Comparison of ENCODE assay signal across 21 mouse cellular contexts in genomic region chr3:96706217-96706616, GRCm38 (mm10). TPM values are rescaled to one million over a fixed set of nuclear protein-coding genes. Genes with fewer than 3 reads are reported as not detected.
DNase-seq lines count a peak whose midpoint lies in the region; ATAC-seq and TF ChIP-seq lines count a peak whose summit lies in the region.
"Had no signal": no experiment of that assay in that cellular context is flagged by ENCODE, and none has a peak within 500 bp of the region (broad histone marks: within the 10 kb centered on the region; RNA-seq: fewer than 3 reads in every experiment).

No protein-coding gene starts in this region.

- TF ChIP-seq POLR2A in myocyte (IDR thresholded peaks at IDR 0.05; ENCODE audit: insufficient read length, low read depth): no peak

- H3K27me3 ChIP-seq in heart, embryonic 10.5 days (ENCODE audit: insufficient read depth, poor library complexity, severe bottlenecking): peaks cover 18% of the 10 kb centered on the region; the same call in 1 of the 2 replicates
- H3K27me3 ChIP-seq in myocyte (ENCODE audit: control insufficient read depth, insufficient read depth, insufficient read length): no peaks in the 10 kb centered on the region
- H3K27me3 ChIP-seq in midbrain, embryonic 15.5 days (replicated peaks): no peaks in the 10 kb centered on the region
- H3K27me3 ChIP-seq: CH12.LX, Patski had no signal

- H3K27ac ChIP-seq in heart, embryonic 10.5 days: no peak overlapping the region
- no peak overlapping the region for H3K27ac ChIP-seq in midbrain, embryonic 15.5 days

- peak; percentile 87 for DNase-seq in heart, adult 11 months
- DNase-seq in heart, adult 18-20 months: no peak
- DNase-seq in heart, embryonic 10.5 days (ENCODE audit: low spot score): peak; percentile 64
- DNase-seq in heart, postnatal 4 days: no peak
- DNase-seq: adrenal gland, adult 2 months; adrenal gland, adult 8-10 months; adrenal gland, postnatal 10 days; adrenal gland, postnatal 14 days; adrenal gland, postnatal 25 days; adrenal gland, postnatal 36 days; B cell, adult 2 months; cerebellum, adult 11 months; cerebellum, adult 11-12 months; cerebellum, adult 18-20 months had no signal

- ATAC-seq in midbrain, embryonic 15.5 days (replicated peaks): no peak
- ATAC-seq: activated CD4-positive, CD25-positive, alpha-beta regulatory T cell, adult 4 months; CD4-positive, CD25-positive, alpha-beta regulatory T cell, adult 4 months; Patski had no signal

- peaks cover 59% of the 10 kb centered on the region for H3K36me3 ChIP-seq in heart, embryonic 10.5 days
- H3K36me3 ChIP-seq in myocyte (ENCODE audit: control insufficient read depth, insufficient read depth): peaks cover 21% of the 10 kb centered on the region
- peaks cover 18% of the 10 kb centered on the region for H3K36me3 ChIP-seq in midbrain, embryonic 15.5 days (replicated peaks)

- H3K9ac ChIP-seq in midbrain, embryonic 15.5 days: no peak overlapping the region

- no peaks in the 10 kb centered on the region for H3K79me2 ChIP-seq in myocyte (ENCODE audit: control insufficient read depth, insufficient read depth)

- H3K4me2 ChIP-seq in myocyte (ENCODE audit: low read depth): no peak overlapping the region
- no peak overlapping the region for H3K4me2 ChIP-seq in midbrain, embryonic 15.5 days

- no peaks in the 10 kb centered on the region for H3K9me3 ChIP-seq in heart, embryonic 10.5 days
- H3K9me3 ChIP-seq in midbrain, embryonic 15.5 days: no peaks in the 10 kb centered on the region
- H3K9me3 ChIP-seq: G1E had no signal

- 89% methylated on average over 11 of the region's 11 CpGs for WGBS in heart, embryonic 10.5 days
- WGBS in midbrain, embryonic 15.5 days: 94% methylated on average over 11 of the region's 11 CpGs

- peaks cover 9% of the 10 kb centered on the region for H3K4me1 ChIP-seq in heart, embryonic 10.5 days
- peaks cover 7% of the 10 kb centered on the region; the same call in 1 of the 2 replicates for H3K4me1 ChIP-seq in midbrain, embryonic 15.5 days

- H3ac ChIP-seq in myocyte (ENCODE audit: control insufficient read depth, insufficient read length): no peak overlapping the region

- H3K4me3 ChIP-seq in heart, embryonic 10.5 days: no peak overlapping the region
- H3K4me3 ChIP-seq in myocyte: no peak overlapping the region
- H3K4me3 ChIP-seq in midbrain, embryonic 15.5 days: no peak overlapping the region

TF ChIP-seq in myocyte, 11 proteins besides CTCF, POLR2A, EP300 and RAD21:
- TF ChIP-seq POLR2AphosphoS2 (IDR thresholded peaks at IDR 0.05; ENCODE audit: insufficient read length, low read depth) (peak; percentile 21), MYOD1 (IDR thresholded peaks at IDR 0.05; ENCODE audit: control insufficient read depth in 1 of 3, insufficient read length in 2 of 3, low read depth in 2 of 3) (no peak)
TF ChIP-seq in myocyte: peak in this region for 1.

RNA-seq across cellular contexts. Expression of gene Nudt17, which starts 2.1 kb away (rescaled TPM):
- 1 to 10 TPM; 2.7 to 5.3 TPM for total RNA-seq in heart, adult 18-20 months (2021)
- polyA plus RNA-seq in heart, embryonic 10.5 days (2016; fragmentation: Nextera tagmentation; extraction: Ambion mirVana): 7.1 and 8.5 TPM in 2 replicates
- 1 to 10 TPM; 3.5 to 3.6 TPM for total RNA-seq in heart, postnatal 4 days (2021)
- 6.8 TPM for polyA plus RNA-seq in myocyte (2012; fragmentation: generic; extraction: Trizol)
- polyA plus RNA-seq in midbrain, embryonic 15.5 days (2015; fragmentation: Nextera tagmentation; extraction: Ambion mirVana): 13.5 and 15.4 TPM in 2 replicates

RNA-seq across cellular contexts. Expression of gene Pias3, which starts 10.0 kb away (rescaled TPM):
- 10 to 100 TPM; 13.4 to 15.3 TPM for total RNA-seq in heart, adult 18-20 months (2021)
- 41.8 and 43.4 TPM in 2 replicates for polyA plus RNA-seq in heart, embryonic 10.5 days (2016; fragmentation: Nextera tagmentation; extraction: Ambion mirVana)
- total RNA-seq in heart, postnatal 4 days (2021): 10 to 100 TPM; 23.6 to 27.3 TPM
- 16.7 TPM for polyA plus RNA-seq in myocyte (2012; fragmentation: generic; extraction: Trizol)
- polyA plus RNA-seq in midbrain, embryonic 15.5 days (2015; fragmentation: Nextera tagmentation; extraction: Ambion mirVana): 37.8 and 38.7 TPM in 2 replicates

RNA-seq across cellular contexts. Expression of gene Polr3c, which starts 21.2 kb away (rescaled TPM):
- 10 to 100 TPM; 23.1 to 26.1 TPM for total RNA-seq in heart, adult 18-20 months (2021)
- 37.7 and 41.0 TPM in 2 replicates for polyA plus RNA-seq in heart, embryonic 10.5 days (2016; fragmentation: Nextera tagmentation; extraction: Ambion mirVana)
- 10 to 100 TPM; 26.1 to 27.3 TPM for total RNA-seq in heart, postnatal 4 days (2021)
- 46.6 TPM for polyA plus RNA-seq in myocyte (2012; fragmentation: generic; extraction: Trizol)
- 33.7 and 33.8 TPM in 2 replicates for polyA plus RNA-seq in midbrain, embryonic 15.5 days (2015; fragmentation: Nextera tagmentation; extraction: Ambion mirVana)

RNA-seq across cellular contexts. Expression of gene Rnf115, which starts 21.2 kb away (rescaled TPM):
- total RNA-seq in heart, adult 18-20 months (2021): 10 to 100 TPM; 22.5 to 22.6 TPM
- polyA plus RNA-seq in heart, embryonic 10.5 days (2016; fragmentation: Nextera tagmentation; extraction: Ambion mirVana): 47.9 and 59.6 TPM in 2 replicates
- total RNA-seq in heart, postnatal 4 days (2021): 10 to 100 TPM; 25.3 to 25.6 TPM
- polyA plus RNA-seq in myocyte (2012; fragmentation: generic; extraction: Trizol): 10.1 TPM
- polyA plus RNA-seq in midbrain, embryonic 15.5 days (2015; fragmentation: Nextera tagmentation; extraction: Ambion mirVana): 67.1 and 73.4 TPM in 2 replicates

RNA-seq across cellular contexts. Expression of gene Ankrd35, which starts 36.3 kb away (rescaled TPM):
- total RNA-seq in heart, adult 18-20 months (2021): 1 to 10 TPM; 1.2 to 1.3 TPM
- 0.14 TPM in 2 replicates for polyA plus RNA-seq in heart, embryonic 10.5 days (2016; fragmentation: Nextera tagmentation; extraction: Ambion mirVana)
- under 1 TPM; 0.14 to 0.19 TPM for total RNA-seq in heart, postnatal 4 days (2021)
- polyA plus RNA-seq in myocyte (2012; fragmentation: generic; extraction: Trizol): 0.37 TPM
- 2.1 TPM in 2 replicates for polyA plus RNA-seq in midbrain, embryonic 15.5 days (2015; fragmentation: Nextera tagmentation; extraction: Ambion mirVana)
- total RNA-seq: G1E had no signal
- polyA plus RNA-seq: CD4-positive, CD25-positive, alpha-beta regulatory T cell, adult 4 months; G1E had no signal

Comparison
In these comparisons a context has a peak if more than half of its experiments do, and no peak if none do; other contexts are left out.
1. DNase-seq: peak in heart, adult 11 months (single experiment) and heart, embryonic 10.5 days (single experiment); none in heart, adult 18-20 months (0 of 2) and heart, postnatal 4 days (single experiment).